Mouse (Mus musculus): Measurements from ENCODE around the gene Gps2. TPM values are rescaled to one million over a fixed set of nuclear protein-coding genes. Genes with fewer than 3 reads are reported as not detected.
"Not testable (repeated sequence)": the region's sequence is repeated elsewhere in the genome, so short reads cannot be mapped to it uniquely, and the experiment has no call there.

Gene Gps2
- total and polyA plus RNA-seq, 2 experiments from 2014 or later: 44.4 to 64.9 TPM

DNA sequence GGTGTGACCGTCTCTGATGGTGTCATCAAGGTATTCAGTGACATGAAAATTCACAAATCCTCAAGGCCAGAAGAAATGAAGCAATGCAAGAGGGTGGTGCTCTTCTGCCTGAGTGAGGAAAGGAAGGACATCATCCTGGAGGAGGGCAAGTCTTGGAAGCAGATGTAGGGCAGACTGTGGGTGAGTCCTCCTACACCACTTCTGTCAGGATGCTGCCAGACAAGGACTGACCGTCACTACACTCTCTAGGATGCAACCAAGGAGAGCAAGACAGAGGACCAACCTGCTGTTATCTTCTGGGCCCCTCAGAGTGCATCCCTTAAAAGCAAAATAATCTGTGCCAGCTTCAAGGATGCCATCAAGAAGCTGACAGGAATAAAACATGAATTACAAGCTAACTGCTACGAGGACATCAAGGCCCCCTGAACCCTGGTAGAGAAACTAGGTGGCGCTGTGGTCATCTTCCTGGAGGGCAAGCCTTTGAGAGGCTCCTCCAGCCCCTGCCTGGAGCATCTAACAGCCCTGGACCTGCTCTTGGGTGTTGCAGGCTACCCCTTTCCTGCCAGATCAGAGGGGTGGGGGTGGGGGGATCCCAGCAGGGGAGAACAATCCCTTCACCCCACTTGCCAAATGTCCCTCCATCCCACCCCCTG lies 37.2 kb downstream of the Gps2 start:
- Histone ChIP-seq H3K4me3 (ENCODE audit: low read depth, low read length) (no peak overlapping the region), H3K4me2 (ENCODE audit: low read depth) (no peak overlapping the region), H3K27ac (ENCODE audit: low read depth, low read length) (no peak overlapping the region), H3K27me3 (ENCODE audit: insufficient read depth, low read length) (no peaks in the 10 kb centered on the region), H3K36me3 (ENCODE audit: insufficient read depth) (no peaks in the 10 kb centered on the region), H3K9ac (no peak overlapping the region), H3K4me1 (ENCODE audit: insufficient read depth) (no peaks in the 10 kb centered on the region), H3K9me3 (ENCODE audit: low read length) (no peaks in the 10 kb centered on the region)
- ATAC-seq: no peak
- no peak for TF ChIP-seq CTCF (IDR thresholded peaks at IDR 0.05; ENCODE audit: low read depth)
- no peak for DNase-seq
- WGBS: 42% methylated on average over 4 of the region's 4 CpGs

DNA sequence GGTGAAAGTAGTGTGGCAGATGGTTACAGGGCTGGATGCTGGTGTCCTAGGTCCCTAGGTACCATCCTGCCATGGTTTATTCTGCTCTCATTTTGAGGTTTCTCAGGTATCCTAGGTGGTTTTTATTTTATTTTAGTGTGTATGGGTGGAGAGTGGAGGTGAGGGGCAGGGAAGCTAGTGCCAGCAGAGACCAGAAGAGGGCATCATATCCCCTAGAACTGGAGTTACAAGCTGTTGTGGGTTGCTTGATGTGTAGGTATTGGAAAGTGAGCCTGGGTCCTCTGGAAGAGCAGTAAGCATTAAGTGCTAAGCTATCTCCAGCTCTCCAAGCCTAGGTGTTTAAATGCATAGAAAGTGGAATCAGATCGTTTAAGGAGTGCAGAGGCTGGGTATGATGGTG lies 38.6 kb downstream of the Gps2 start:
- Histone ChIP-seq H3K9me3 (ENCODE audit: low read length) (no peaks in the 10 kb centered on the region), H3K4me2 (ENCODE audit: low read depth) (no peak overlapping the region), H3K36me3 (ENCODE audit: insufficient read depth) (no peaks in the 10 kb centered on the region), H3K4me1 (ENCODE audit: insufficient read depth) (no peaks in the 10 kb centered on the region), H3K4me3 (ENCODE audit: low read depth, low read length) (no peak overlapping the region), H3K27ac (ENCODE audit: low read depth, low read length) (no peak overlapping the region), H3K9ac (no peak overlapping the region), H3K27me3 (ENCODE audit: insufficient read depth, low read length) (no peaks in the 10 kb centered on the region)
- DNase-seq (no peak), ATAC-seq (no peak)
- no peak for TF ChIP-seq CTCF (IDR thresholded peaks at IDR 0.05; ENCODE audit: low read depth)
- WGBS: 31% methylated on average over 1 of the region's 1 CpGs

- Histone ChIP-seq H3K4me1 (ENCODE audit: insufficient read depth) (no peaks in the 10 kb centered on the region), H3K4me2 (ENCODE audit: low read depth) (no peak overlapping the region), H3K27me3 (ENCODE audit: insufficient read depth, low read length) (no peaks in the 10 kb centered on the region), H3K27ac (ENCODE audit: low read depth, low read length) (no peak overlapping the region), H3K9ac (no peak overlapping the region), H3K36me3 (ENCODE audit: insufficient read depth) (no peaks in the 10 kb centered on the region), H3K4me3 (ENCODE audit: low read depth, low read length) (no peak overlapping the region), H3K9me3 (ENCODE audit: low read length) (no peaks in the 10 kb centered on the region)
- DNase-seq: no peak
- 66% methylated on average over 11 of the region's 11 CpGs for WGBS
- no peak for ATAC-seq
- TF ChIP-seq CTCF (IDR thresholded peaks at IDR 0.05; ENCODE audit: low read depth): no peak
Observed at GRCm38 (mm10) chr11:69953267-69953915, 39.7 kb downstream of the Gps2 start.

DNA sequence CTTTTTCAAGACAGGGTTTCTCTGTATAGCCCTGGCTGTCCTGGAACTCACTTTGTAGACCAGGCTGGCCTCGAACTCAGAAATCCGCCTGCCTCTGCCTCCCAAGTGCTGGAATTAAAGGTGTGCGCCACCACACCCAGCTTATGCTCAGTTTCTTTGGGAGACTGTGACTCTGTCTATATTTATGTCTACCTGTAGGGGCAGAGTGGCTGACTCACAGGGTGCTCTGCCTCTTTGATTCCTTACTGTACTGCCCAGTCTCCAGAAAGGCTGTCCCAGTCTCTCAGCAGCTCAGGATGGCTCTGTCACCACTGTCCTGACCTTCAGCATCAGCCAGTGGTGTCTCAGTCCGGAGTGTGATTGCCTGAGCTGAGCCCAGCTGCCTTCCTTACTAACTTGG lies 41.9 kb downstream of the Gps2 start:
- H3K4me1 ChIP-seq (ENCODE audit: insufficient read depth); DNase-seq; H3K27me3 ChIP-seq (ENCODE audit: insufficient read depth, low read length); H3K9me3 ChIP-seq (ENCODE audit: low read length); H3K27ac ChIP-seq (ENCODE audit: low read depth, low read length); H3K9ac ChIP-seq; H3K36me3 ChIP-seq (ENCODE audit: insufficient read depth); H3K4me3 ChIP-seq (ENCODE audit: low read depth, low read length); H3K4me2 ChIP-seq (ENCODE audit: low read depth); ATAC-seq: not testable (repeated sequence)
- 60% methylated on average over 4 of the region's 4 CpGs for WGBS

DNA sequence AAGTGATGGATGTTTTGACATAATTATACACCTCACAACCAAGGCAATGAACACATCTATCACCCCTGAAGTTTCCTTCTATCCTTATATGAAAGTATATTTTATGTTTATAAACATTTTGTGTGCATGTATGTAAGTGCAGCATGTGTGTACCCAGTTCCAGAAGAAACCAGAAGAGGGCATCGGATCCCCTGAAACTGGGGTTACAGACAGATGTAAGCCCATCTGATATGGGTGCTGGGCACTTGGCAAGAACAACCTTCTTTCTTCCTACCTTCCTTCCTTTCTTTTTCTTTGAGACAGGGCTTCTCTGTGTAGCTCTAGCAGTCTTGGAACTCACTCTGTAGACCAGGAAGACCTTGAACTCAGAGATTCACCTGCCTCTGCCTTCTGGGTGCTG lies 42.5 kb downstream of the Gps2 start:
- 0 out of 2 replicates have a peak, but pooled peaks cover 7% of the 10 kb centered on the region for H3K27me3 ChIP-seq (ENCODE audit: insufficient read depth, low read length)

DNA sequence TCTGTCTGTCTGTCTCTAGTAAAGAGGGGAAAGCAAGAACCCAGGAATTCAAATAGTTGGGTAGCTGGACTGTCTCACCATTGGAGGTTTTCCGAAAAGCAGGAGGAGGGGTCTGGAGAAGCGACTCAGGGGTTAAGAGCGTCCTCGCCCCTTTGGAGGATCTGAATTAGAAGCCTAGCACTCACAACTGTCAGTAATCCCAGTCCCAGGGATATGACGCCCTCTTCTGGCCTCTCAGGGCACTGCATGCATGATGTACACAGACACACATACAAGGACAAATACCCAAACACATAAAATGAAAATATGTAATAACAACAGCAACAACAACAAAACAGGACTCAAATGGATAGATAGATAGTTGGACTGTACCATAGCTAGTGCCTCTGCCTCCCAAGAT lies 46.9 kb downstream of the Gps2 start:
- DNase-seq (no peak), ATAC-seq (no peak)
- H3K4me1 ChIP-seq (ENCODE audit: insufficient read depth): no peaks in the 10 kb centered on the region
- peaks cover 30% of the 10 kb centered on the region for H3K27me3 ChIP-seq (ENCODE audit: insufficient read depth, low read length)
- H3K36me3 ChIP-seq (ENCODE audit: insufficient read depth): no peaks in the 10 kb centered on the region
- H3K9me3 ChIP-seq (ENCODE audit: low read length): no peaks in the 10 kb centered on the region
- H3K4me2 ChIP-seq (ENCODE audit: low read depth): no peak overlapping the region
- TF ChIP-seq CTCF (IDR thresholded peaks at IDR 0.05; ENCODE audit: low read depth): peak; percentile 34; the same call in 1 of the 2 replicates
- no peak overlapping the region for H3K4me3 ChIP-seq (ENCODE audit: low read depth, low read length)
- WGBS: 27% methylated on average over 5 of the region's 5 CpGs
- no peak overlapping the region for H3K9ac ChIP-seq
- no peak overlapping the region for H3K27ac ChIP-seq (ENCODE audit: low read depth, low read length)

More for the DNA sequence above, 42.5 kb downstream of the Gps2 start:
- Histone ChIP-seq H3K9me3 (ENCODE audit: low read length) (no peaks in the 10 kb centered on the region), H3K36me3 (ENCODE audit: insufficient read depth) (no peaks in the 10 kb centered on the region), H3K9ac (no peak overlapping the region), H3K4me2 (ENCODE audit: low read depth) (no peak overlapping the region), H3K27ac (ENCODE audit: low read depth, low read length) (no peak overlapping the region), H3K4me3 (ENCODE audit: low read depth, low read length) (no peak overlapping the region), H3K4me1 (ENCODE audit: insufficient read depth) (no peaks in the 10 kb centered on the region)
- no peak for TF ChIP-seq CTCF (IDR thresholded peaks at IDR 0.05; ENCODE audit: low read depth)
- WGBS: 65% methylated on average over 1 of the region's 1 CpGs
- ATAC-seq (no peak), DNase-seq (no peak)

GRCm38 (mm10) chr11:69961841-69962240 lies 48.2 kb downstream of the Gps2 start:
- no peaks in the 10 kb centered on the region for H3K36me3 ChIP-seq (ENCODE audit: insufficient read depth)
- 45% methylated on average over 5 of the region's 5 CpGs for WGBS

More at GRCm38 (mm10) chr11:69961841-69962240, 48.2 kb downstream of the Gps2 start:
- H3K27me3 ChIP-seq (ENCODE audit: insufficient read depth, low read length): peaks cover 42% of the 10 kb centered on the region
- ATAC-seq (no peak), DNase-seq (no peak)
- H3K4me2 ChIP-seq (ENCODE audit: low read depth): no peak overlapping the region
- no peak for TF ChIP-seq CTCF (IDR thresholded peaks at IDR 0.05; ENCODE audit: low read depth)
- 0 out of 2 replicates have a peak, but pooled peaks cover 3% of the 10 kb centered on the region for H3K4me1 ChIP-seq (ENCODE audit: insufficient read depth)
- H3K4me3 ChIP-seq (ENCODE audit: low read depth, low read length): no peak overlapping the region
- no peak overlapping the region for H3K9ac ChIP-seq
- no peaks in the 10 kb centered on the region for H3K9me3 ChIP-seq (ENCODE audit: low read length)
- no peak overlapping the region for H3K27ac ChIP-seq (ENCODE audit: low read depth, low read length)

Data from forebrain, postnatal 0 days (tissue).